Mouse (Mus musculus): ENCODE measurements around the gene Gm17660.

Gene Gm17660

GRCm38 (mm10) chr5:104080736-104081135 lies 3.3 kb upstream of the Gm17660 start:
- no peak for DNase-seq (ENCODE audit: low read depth, low spot score)

- DNase-seq (ENCODE audit: low read depth, low spot score) = no peak
Observed at GRCm38 (mm10) chr5:104076361-104076760, 1.0 kb downstream of the Gm17660 start.

- no peak for DNase-seq (ENCODE audit: low read depth, low spot score)
Observed at GRCm38 (mm10) chr5:104074388-104074787, 3.0 kb downstream of the Gm17660 start.

GRCm38 (mm10) chr5:104073602-104074001 lies 3.8 kb downstream of the Gm17660 start:
- no peak for DNase-seq (ENCODE audit: low read depth, low spot score)

GRCm38 (mm10) chr5:104072272-104072886 lies 5.0 kb downstream of the Gm17660 start:
- DNase-seq (ENCODE audit: low read depth, low spot score) = no peak

- DNase-seq (ENCODE audit: low read depth, low spot score) = no peak
Observed at GRCm38 (mm10) chr5:104071048-104071447, 6.4 kb downstream of the Gm17660 start.

GRCm38 (mm10) chr5:104068751-104069150 lies 8.7 kb downstream of the Gm17660 start:
- DNase-seq (ENCODE audit: low read depth, low spot score) = no peak

GRCm38 (mm10) chr5:104062773-104063551 lies 14.4 kb downstream of the Gm17660 start:
- no peak for DNase-seq (ENCODE audit: low read depth, low spot score)

- DNase-seq (ENCODE audit: low read depth, low spot score) = no peak
Observed at GRCm38 (mm10) chr5:104061936-104062772, 15.3 kb downstream of the Gm17660 start.

GRCm38 (mm10) chr5:104060429-104060828 lies 17.0 kb downstream of the Gm17660 start:
- DNase-seq (ENCODE audit: low read depth, low spot score) = no peak

- DNase-seq (ENCODE audit: low read depth, low spot score) = no peak
Observed at GRCm38 (mm10) chr5:104059628-104060027, 17.8 kb downstream of the Gm17660 start.

GRCm38 (mm10) chr5:104058021-104058420 lies 19.4 kb downstream of the Gm17660 start:
- DNase-seq (ENCODE audit: low read depth, low spot score) = no peak

- DNase-seq (ENCODE audit: low read depth, low spot score) = no peak
Observed at GRCm38 (mm10) chr5:104056295-104056694, 21.1 kb downstream of the Gm17660 start.

- no peak for DNase-seq (ENCODE audit: low read depth, low spot score)
Observed at GRCm38 (mm10) chr5:104055816-104056215, 21.6 kb downstream of the Gm17660 start.

GRCm38 (mm10) chr5:104054938-104055337 lies 22.5 kb downstream of the Gm17660 start:
- no peak for DNase-seq (ENCODE audit: low read depth, low spot score)

- no peak for DNase-seq (ENCODE audit: low read depth, low spot score)
Observed at GRCm38 (mm10) chr5:104052956-104053355, 24.5 kb downstream of the Gm17660 start.

- no peak for DNase-seq (ENCODE audit: low read depth, low spot score)
Observed at GRCm38 (mm10) chr5:104048139-104048538, 29.3 kb downstream of the Gm17660 start.

- DNase-seq (ENCODE audit: low read depth, low spot score) = no peak
Observed at GRCm38 (mm10) chr5:104047200-104048105, 30.0 kb downstream of the Gm17660 start.

- DNase-seq (ENCODE audit: low read depth, low spot score) = peak; percentile 98
Observed at GRCm38 (mm10) chr5:104046256-104047199, 30.9 kb downstream of the Gm17660 start, which contains the start of gene Nudt9. Gene Nudt9 (plus strand): TSS chr5:104046306.

GRCm38 (mm10) chr5:104043704-104044103 lies 33.7 kb downstream of the Gm17660 start:
- no peak for DNase-seq (ENCODE audit: low read depth, low spot score)
